Mouse (Mus musculus) spleen, postnatal 14 days (tissue): ENCODE results near the gene Defb46.

ENCODE experiments used
- DNase-seq, 2 experiments: peaks; one replicate each; pipeline ENCODE4 v3.0.0; 2021 to 2022; ENCODE audit warnings: low spot score in 2 of 2

Defb46 gene

GRCm38 (mm10) chr8:19239616-19240015 lies at the start of gene Defb46:
Defb46 (plus strand) TSS chr8:19239916.
- no peak for DNase-seq

DNA sequence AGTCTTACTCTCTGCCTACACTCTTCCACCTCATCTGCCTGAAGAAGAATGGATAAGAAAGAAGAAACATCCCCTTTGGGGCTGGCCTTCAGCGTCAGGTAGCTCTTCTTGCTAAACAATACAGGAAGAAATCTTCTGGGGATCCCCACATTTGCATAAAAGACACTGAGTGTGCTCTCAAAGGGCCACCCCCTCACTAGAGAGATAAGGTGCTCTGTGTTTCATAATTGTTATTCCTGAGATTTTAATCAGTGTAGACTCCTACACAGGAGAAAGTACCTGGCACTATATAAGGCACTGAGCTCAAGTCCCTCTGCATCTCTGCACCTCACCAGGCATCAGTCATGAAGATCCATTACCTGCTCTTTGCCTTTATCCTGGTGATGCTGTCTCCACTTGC lies 14.6 kb upstream of the Defb46 start, which contains the start of gene Defb6:
Gene Defb6 (plus strand): TSS at position 318 of the 400 bp plus-strand sequence.
- DNase-seq: no peak

DNA sequence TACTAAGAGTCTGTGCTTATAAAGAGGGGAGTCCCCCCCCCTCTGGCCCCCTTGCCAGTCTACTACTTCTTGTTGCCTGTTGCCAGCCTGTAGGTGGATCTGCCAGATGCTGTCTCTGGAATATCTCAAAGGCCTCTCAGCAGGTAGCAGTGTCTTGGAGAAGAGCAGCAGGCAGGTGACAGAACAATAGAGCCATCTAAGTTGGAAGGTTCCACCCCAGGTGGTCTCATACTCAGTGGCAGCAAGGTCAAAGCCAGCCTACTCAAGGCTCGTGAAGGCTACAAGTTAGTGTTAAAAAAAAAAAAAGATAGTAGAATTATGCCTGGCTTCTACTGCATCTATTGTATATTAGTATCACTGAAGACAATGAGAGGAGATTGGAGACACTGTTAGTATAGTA lies 1.6 kb upstream of the Defb46 start:
- no peak for DNase-seq

DNA sequence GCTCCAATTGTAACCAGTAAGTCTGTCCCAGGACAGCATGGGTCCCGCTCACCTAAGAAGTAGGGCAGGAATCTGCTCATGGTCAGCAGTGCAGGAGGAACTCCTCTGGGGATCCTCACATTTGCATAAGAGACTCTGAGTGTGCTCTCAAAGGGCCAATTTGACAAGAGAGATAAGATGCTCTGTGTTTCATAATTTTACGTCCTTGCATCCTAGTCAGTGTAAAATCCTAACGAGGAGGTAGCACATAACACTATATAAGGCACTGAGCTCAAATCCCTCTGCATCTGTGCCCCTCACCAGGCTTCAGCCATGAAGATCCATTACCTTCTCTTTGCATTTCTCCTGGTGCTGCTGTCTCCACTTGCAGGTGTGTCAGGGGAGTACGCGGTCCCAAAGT lies 7.6 kb downstream of the Defb46 start, which contains the start of gene Defb5:
Gene Defb5 (plus strand): TSS at position 301 of the 400 bp plus-strand sequence.
- DNase-seq: no peak

DNA sequence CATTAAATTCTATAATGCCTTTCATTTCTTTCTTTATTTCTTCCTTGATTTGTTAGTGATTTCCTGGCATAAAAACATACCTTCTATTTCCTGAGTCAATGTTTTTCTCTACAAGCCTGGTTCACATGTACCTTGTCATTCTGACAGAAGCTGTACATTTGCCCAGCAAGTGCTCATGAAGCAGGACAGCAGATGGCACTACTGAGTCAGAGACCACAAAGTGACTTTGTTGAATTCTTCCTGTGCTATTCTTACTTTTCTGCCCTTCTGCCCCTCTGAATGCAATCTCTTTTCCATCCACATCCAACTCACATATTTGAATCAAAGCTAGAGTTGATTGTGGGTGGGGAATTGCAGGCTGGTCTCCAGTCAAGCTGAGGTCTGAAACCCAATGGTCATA lies 18.4 kb downstream of the Defb46 start:
- DNase-seq: no peak

- no peak for DNase-seq
Measured at GRCm38 (mm10) chr8:19259667-19260066, 20.0 kb downstream of the Defb46 start.
